Mouse (Mus musculus): Measurements from ENCODE around the gene Gm6377. TPM values are rescaled to one million over a fixed set of nuclear protein-coding genes. Genes with fewer than 3 reads are reported as not detected.

Gene Gm6377
- polyA plus RNA-seq, 1 experiment = 0.49 TPM

DNA sequence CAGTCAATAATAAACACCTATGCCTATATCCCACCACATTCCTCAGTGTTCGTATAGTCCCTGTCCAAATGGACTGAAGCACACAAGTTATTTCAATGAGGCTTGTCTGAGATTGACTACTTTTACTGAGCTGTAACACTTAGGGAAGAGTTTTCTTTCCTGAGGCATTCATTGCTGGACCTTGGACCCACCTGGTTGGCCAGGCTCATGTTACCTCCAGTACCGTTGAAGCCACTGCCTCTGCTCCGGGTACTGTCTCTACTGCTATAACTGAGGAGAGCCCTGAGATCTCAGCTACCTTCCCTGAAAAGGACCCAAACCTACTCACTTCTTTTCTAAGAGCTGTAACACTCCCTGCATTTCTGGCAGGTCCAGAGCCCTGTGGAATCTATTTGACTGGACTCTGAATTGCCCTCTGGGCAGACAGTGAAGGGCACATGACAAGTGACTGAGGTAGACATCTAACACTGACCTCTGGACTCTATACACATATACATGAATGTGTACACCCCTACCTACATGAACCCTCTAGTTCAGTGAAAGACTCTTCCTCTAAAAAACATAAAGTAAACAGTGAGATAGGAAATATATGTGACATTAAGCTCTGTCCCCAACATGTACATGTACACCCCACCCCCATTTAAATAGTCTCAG, 39.0 kb downstream of the Gm6377 start:
- no peak for DNase-seq (ENCODE audit: low read depth in 1 of 2, low spot score in 2 of 2)
- WGBS = 94% methylated on average over 3 of the region's 3 CpGs
- Histone ChIP-seq H3K27ac (ENCODE audit: insufficient read depth, low read length) (no peak overlapping the region), H3K4me3 (ENCODE audit: extremely low read depth, insufficient read depth, insufficient read length) (no peak overlapping the region), H3K36me3 (ENCODE audit: control insufficient read depth, insufficient read depth, low read length) (no peaks in the 10 kb centered on the region), H3K4me1 (ENCODE audit: control insufficient read depth, insufficient read depth, insufficient read length) (no peaks in the 10 kb centered on the region), H3K27me3 (ENCODE audit: control insufficient read depth, insufficient read depth, low read length) (no peaks in the 10 kb centered on the region)
- no peak for TF ChIP-seq CTCF (IDR thresholded peaks at IDR 0.05; ENCODE audit: extremely low read depth, insufficient read depth, insufficient read length, insufficient replicate concordance)
- no peak for TF ChIP-seq POLR2A (IDR thresholded peaks at IDR 0.05; ENCODE audit: low read depth, low read length)

DNA sequence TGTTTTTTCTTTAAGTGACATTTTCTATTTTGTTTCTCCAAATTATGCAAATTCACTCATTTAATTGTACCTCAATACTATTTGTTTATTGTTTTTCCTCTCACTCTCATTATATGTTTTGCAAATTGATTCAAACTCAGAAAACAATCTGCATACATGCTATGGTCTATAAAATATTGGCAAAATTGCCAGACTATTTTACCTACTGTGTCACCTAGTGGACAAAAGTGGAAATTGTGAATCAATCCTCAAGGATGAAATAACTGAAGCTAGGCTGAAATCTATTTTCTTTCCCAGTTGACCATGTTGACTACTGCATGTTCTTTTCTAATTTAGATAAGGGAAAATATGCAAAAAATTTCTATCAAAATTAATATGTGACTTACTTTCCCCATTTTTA, 41.6 kb downstream of the Gm6377 start:
- Histone ChIP-seq H3K27me3 (ENCODE audit: control insufficient read depth, insufficient read depth, low read length) (no peaks in the 10 kb centered on the region), H3K36me3 (ENCODE audit: control insufficient read depth, insufficient read depth, low read length) (no peaks in the 10 kb centered on the region), H3K27ac (ENCODE audit: insufficient read depth, low read length) (no peak overlapping the region), H3K4me1 (ENCODE audit: control insufficient read depth, insufficient read depth, insufficient read length) (no peaks in the 10 kb centered on the region), H3K4me3 (ENCODE audit: extremely low read depth, insufficient read depth, insufficient read length) (no peak overlapping the region)
- no peak for DNase-seq (ENCODE audit: low read depth in 1 of 2, low spot score in 2 of 2)
- TF ChIP-seq CTCF (IDR thresholded peaks at IDR 0.05; ENCODE audit: extremely low read depth, insufficient read depth, insufficient read length, insufficient replicate concordance) (no peak), POLR2A (IDR thresholded peaks at IDR 0.05; ENCODE audit: low read depth, low read length) (no peak)

Other genes starting within 250 kb of the Gm6377 start
- 0.04 and 0.13 TPM in 2 replicates for gene Hmgn5, start 183.4 kb upstream of the Gm6377 start, polyA plus RNA-seq (2012; rRNA removed)
- 3.8 and 4.1 TPM in 2 replicates for gene Sh3bgrl, start 101.4 kb upstream of the Gm6377 start, polyA plus RNA-seq (2012; rRNA removed)

Data from spleen, adult 2 months (tissue).